In genomic region chr13:107244173-107244572, GRCm38 (mm10) we compare ENCODE assay signal across 21 mouse cellular contexts.
"Had no signal": no experiment of that assay in that cellular context is flagged by ENCODE, and none has a peak within 500 bp of the region (broad histone marks: within the 10 kb centered on the region; RNA-seq: fewer than 3 reads in every experiment).

No protein-coding gene starts in this region.

- H3K4me1 ChIP-seq: megakaryocyte, embryonic 14.5 days had no signal

- H3K4me2 ChIP-seq: kidney, embryonic 15.5 days; limb, embryonic 12.5 days; limb, embryonic 15.5 days; liver, embryonic 11.5 days; lung, embryonic 14.5 days; midbrain, embryonic 11.5 days had no signal

- H3K27ac ChIP-seq: kidney, embryonic 15.5 days; limb, embryonic 12.5 days; limb, embryonic 15.5 days; liver, embryonic 14.5 days; stomach, postnatal 0 days had no signal

- H3K9ac ChIP-seq: kidney, embryonic 15.5 days; limb, embryonic 12.5 days; limb, embryonic 15.5 days; liver, embryonic 14.5 days; liver, postnatal 0 days; lung, embryonic 14.5 days had no signal

- DNase-seq: kidney, adult 2 months; kidney, postnatal 14 days; kidney, postnatal 4 days; left cerebral cortex, postnatal 4 days; liver, postnatal 0 days; lung, embryonic 14.5 days; lung, postnatal 10 days; lung, postnatal 36 days; midbrain, embryonic 14.5 days; right cerebral cortex, postnatal 4 days; thymus, adult 2 months; thymus, postnatal 14 days; thymus, postnatal 4 days had no signal

- H3K27me3 ChIP-seq: limb, embryonic 15.5 days had no signal

- H3K36me3 ChIP-seq: kidney, embryonic 15.5 days; limb, embryonic 12.5 days; limb, embryonic 15.5 days had no signal

- H3K4me3 ChIP-seq: kidney, embryonic 15.5 days; limb, embryonic 12.5 days; limb, embryonic 15.5 days; megakaryocyte, embryonic 14.5 days had no signal

- ATAC-seq: liver, postnatal 0 days had no signal

- H3K9me3 ChIP-seq: kidney, embryonic 15.5 days; limb, embryonic 15.5 days had no signal
